Mouse (Mus musculus): ENCODE measurements around the gene Slc4a1ap.

- TF ChIP-seq CTCF (IDR thresholded peaks at IDR 0.05; ENCODE audit: control insufficient read depth, insufficient read depth, insufficient read length) (no peak), CEBPB (IDR thresholded peaks at IDR 0.05; ENCODE audit: low read depth) (no peak), USF1 (IDR thresholded peaks at IDR 0.05; ENCODE audit: low read depth) (no peak), MYOD1 (IDR thresholded peaks at IDR 0.05; ENCODE audit: control insufficient read depth, insufficient read length, low read depth) (no peak)
Observed at GRCm38 (mm10) chr5:31599161-31599560, 72.4 kb downstream of the Slc4a1ap start.
